Mouse (Mus musculus) hindbrain, embryonic 15.5 days (tissue): ENCODE data around the gene Tesc. TPM values are rescaled to one million over a fixed set of nuclear protein-coding genes. Genes with fewer than 3 reads are reported as not detected.

Experiments used
- ATAC-seq: fragments of 200-750 bp; cut with Nextera tagmentation; 2 replicates; pipeline ENCODE4 v1.8.0; 2017; ENCODE audit warnings: low read depth, moderate number of reproducible peaks, moderate TSS enrichment; ENCODE audit not compliant: low FRiP score
- H3K27ac ChIP-seq: fragments of 300-500 bp; sonication (generic); replicated peaks from 2 replicates; pipeline ENCODE4 v1.5.1; 2015; ENCODE audit warnings: mild to moderate bottlenecking, inconsistent platforms
- H3K27me3 ChIP-seq: fragments of 300-500 bp; sonication (generic); 2 replicates; pipeline ENCODE4 v1.6.1; 2015; ENCODE audit warnings: control low read depth, inconsistent platforms
- H3K36me3 ChIP-seq: fragments of 300-500 bp; sonication (generic); 2 replicates; pipeline ENCODE4 v1.6.1; 2015; ENCODE audit warnings: control low read depth, inconsistent platforms
- H3K4me1 ChIP-seq: fragments of 300-500 bp; sonication (generic); replicated peaks from 2 replicates; pipeline ENCODE4 v1.6.1; 2015; ENCODE audit warnings: control low read depth, inconsistent platforms
- H3K4me2 ChIP-seq: fragments of 300-500 bp; sonication (generic); 2 replicates; pipeline ENCODE4 v1.6.1; 2015; ENCODE audit warnings: moderate library complexity, mild to moderate bottlenecking, inconsistent platforms
- H3K4me3 ChIP-seq: fragments of 300-500 bp; sonication (generic); 2 replicates; pipeline ENCODE4 v1.5.1; 2015; ENCODE audit warnings: mild to moderate bottlenecking, inconsistent platforms
- H3K9ac ChIP-seq: fragments of 300-500 bp; sonication (generic); 2 replicates; pipeline ENCODE4 v1.6.1; 2015; ENCODE audit warnings: inconsistent platforms
- H3K9me3 ChIP-seq: fragments of 300-500 bp; sonication (generic); 2 replicates; pipeline ENCODE4 v1.6.1; 2016; ENCODE audit warnings: control low read depth, inconsistent platforms
- WGBS: fragments of 180-500 bp; shearing (Covaris S2); methylation state at CpG from one replicate; pipeline ENCODE4 v1.1.7; 2015; 5-methylcytosine and 5-hydroxymethylcytosine counted together
- polyA plus RNA-seq: library from polyadenylated mRNA; unstranded; fragments of >200 nt; fragmentation: Nextera tagmentation; extraction: Ambion mirVana; gene quantifications from 2 replicates; pipeline ENCODE4 v1.2.1, GENCODE M21; 2015

The Tesc gene
- polyA plus RNA-seq, 1 experiment from 2014 or later, result 2.9 TPM

DNA sequence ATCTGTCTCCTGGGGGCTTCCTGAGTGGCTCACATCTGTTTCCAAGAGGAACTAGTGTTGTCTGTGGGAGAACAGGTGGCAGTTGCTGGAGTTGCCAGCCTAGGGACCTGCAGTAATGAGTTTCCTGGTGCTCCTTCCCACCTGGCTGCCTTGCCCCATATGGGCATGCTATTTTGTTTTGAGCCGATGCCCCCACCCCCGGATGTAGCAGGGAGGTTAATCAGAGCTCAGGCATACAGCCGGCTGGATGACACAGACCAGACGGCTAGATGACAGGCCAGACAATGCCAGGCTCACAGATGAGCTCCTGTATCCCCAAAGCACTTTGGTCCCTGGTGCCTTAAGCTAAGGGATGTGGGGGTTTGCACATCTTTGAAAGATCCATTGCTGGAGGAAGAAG lies 5.8 kb downstream of the Tesc start:
- H3K4me2 ChIP-seq, result no peak overlapping the region
- 51% methylated on average over 4 of the region's 4 CpGs for WGBS
- peaks cover 27% of the 10 kb centered on the region for H3K4me1 ChIP-seq
- ATAC-seq, result no peak
- H3K4me3 ChIP-seq, result no peak overlapping the region
- H3K9ac ChIP-seq, result no peak overlapping the region
- peaks cover 24% of the 10 kb centered on the region for H3K27me3 ChIP-seq
- no peaks in the 10 kb centered on the region for H3K36me3 ChIP-seq
- no peak overlapping the region for H3K27ac ChIP-seq
- no peaks in the 10 kb centered on the region for H3K9me3 ChIP-seq

DNA sequence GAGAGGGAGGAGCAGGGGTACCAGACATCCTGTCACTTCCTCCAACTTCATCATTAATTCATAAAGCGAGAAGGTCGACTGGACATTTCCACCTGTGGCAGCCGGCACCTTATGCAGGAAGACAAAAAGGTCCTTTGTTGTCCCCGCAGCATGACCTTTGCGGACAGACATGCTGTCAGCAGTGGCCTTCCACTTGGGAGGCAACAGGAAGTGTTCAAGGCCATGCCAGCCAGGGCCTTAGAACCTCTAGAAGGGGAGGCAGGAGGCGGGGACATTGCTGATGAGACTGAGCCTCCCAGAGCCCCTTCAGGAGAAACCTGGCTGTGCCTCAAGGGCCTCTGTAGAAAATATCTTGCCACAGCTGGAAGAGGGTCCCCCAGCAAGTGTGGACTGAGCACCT lies 6.2 kb downstream of the Tesc start:
- H3K4me2 ChIP-seq, result no peak overlapping the region
- no peak for ATAC-seq
- no peak overlapping the region for H3K4me3 ChIP-seq
- no peaks in the 10 kb centered on the region for H3K9me3 ChIP-seq
- H3K36me3 ChIP-seq, result no peaks in the 10 kb centered on the region
- H3K27me3 ChIP-seq, result peaks cover 20% of the 10 kb centered on the region
- no peak overlapping the region for H3K9ac ChIP-seq
- WGBS, result 82% methylated on average over 6 of the region's 6 CpGs
- peaks cover 23% of the 10 kb centered on the region for H3K4me1 ChIP-seq
- no peak overlapping the region for H3K27ac ChIP-seq

GRCm38 (mm10) chr5:118034632-118035031 lies 7.1 kb downstream of the Tesc start:
- Histone ChIP-seq H3K27me3 (peaks cover 11% of the 10 kb centered on the region), H3K4me3 (no peak overlapping the region), H3K4me1 (peaks cover 21% of the 10 kb centered on the region), H3K4me2 (no peak overlapping the region), H3K36me3 (no peaks in the 10 kb centered on the region), H3K9ac (no peak overlapping the region), H3K27ac (no peak overlapping the region), H3K9me3 (no peaks in the 10 kb centered on the region)
- no peak for ATAC-seq
- WGBS, result 97% methylated on average over 1 of the region's 1 CpGs

DNA sequence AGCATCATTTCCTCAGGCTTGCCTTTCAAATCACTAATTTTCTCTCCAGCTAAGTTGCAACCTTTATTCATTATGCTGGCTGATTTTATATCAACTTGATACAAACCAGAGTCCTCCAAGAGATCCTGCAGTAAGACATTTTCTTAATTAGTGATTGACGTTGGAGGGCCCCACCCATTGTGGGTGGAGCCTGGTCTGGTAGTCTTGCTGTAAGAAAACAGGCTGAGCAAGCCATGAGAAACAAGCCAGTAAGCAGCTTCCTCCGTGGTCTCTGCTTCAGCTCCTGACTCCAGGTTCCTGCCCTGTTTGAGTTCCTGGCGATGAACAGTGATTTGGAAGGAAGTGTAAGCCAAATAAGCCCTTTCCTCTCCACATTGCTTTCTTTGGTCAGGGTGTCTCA lies 8.2 kb downstream of the Tesc start:
- 71% methylated on average over 3 of the region's 3 CpGs for WGBS
- H3K4me1 ChIP-seq, result peaks cover 20% of the 10 kb centered on the region
- no peaks in the 10 kb centered on the region for H3K36me3 ChIP-seq
- ATAC-seq, result no peak
- no peaks in the 10 kb centered on the region for H3K27me3 ChIP-seq
- H3K9me3 ChIP-seq, result no peaks in the 10 kb centered on the region
- H3K4me3 ChIP-seq, result no peak overlapping the region
- H3K27ac ChIP-seq, result no peak overlapping the region
- H3K4me2 ChIP-seq, result no peak overlapping the region
- no peak overlapping the region for H3K9ac ChIP-seq

DNA sequence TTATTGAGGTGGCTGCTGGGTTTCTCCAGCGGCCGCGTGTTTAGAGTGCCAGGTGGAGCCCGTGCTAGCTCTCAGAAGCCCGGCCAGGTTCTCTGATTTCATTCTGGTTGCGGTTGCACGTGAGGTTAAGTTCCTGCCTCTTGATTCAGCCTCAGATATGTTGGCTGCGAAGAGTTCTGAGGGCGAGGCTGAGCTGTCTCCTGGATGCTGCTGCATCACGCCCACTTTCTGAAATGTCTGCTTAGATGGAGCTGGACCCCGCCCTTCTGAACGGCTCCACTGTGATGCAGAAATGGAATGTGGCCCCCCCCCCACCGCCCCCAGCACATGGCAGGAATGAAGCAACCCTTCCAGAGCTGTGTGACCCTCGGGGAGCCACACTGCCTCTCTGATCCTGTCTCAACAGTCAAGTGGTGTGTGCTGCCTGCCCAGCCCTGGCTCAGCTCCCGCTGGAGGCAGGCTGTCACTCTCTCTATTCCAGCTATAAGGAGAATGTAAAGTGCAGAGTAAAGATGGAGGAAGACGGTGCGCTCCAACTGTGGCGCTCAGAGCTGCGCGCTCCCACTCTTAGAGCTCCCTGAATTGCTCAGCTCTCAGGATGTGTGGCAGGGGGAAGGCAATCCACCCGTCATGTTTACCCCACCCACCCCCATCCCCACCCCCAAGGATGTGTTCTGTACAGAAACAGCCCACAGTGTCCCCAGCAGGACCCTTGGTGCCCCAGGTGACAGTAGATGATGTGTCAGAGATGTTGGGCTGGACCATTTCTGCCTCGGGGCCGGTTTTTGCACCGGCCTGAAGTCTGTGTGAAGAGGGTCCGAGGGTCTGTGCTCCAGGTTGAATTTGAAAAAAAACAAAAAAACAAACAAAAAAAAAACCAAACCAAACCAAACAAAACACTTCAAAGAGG lies 9.6 kb downstream of the Tesc start:
- Histone ChIP-seq H3K9ac (no peak overlapping the region), H3K9me3 (no peaks in the 10 kb centered on the region), H3K4me3 (no peak overlapping the region), H3K4me2 (peak overlapping the region; percentile 17), H3K27me3 (no peaks in the 10 kb centered on the region), H3K27ac (no peak overlapping the region), H3K4me1 (peaks cover 20% of the 10 kb centered on the region), H3K36me3 (no peaks in the 10 kb centered on the region)
- peak; percentile 42; the same call in 1 of the 2 replicates for ATAC-seq
- WGBS, result 39% methylated on average over 25 of the region's 25 CpGs

DNA sequence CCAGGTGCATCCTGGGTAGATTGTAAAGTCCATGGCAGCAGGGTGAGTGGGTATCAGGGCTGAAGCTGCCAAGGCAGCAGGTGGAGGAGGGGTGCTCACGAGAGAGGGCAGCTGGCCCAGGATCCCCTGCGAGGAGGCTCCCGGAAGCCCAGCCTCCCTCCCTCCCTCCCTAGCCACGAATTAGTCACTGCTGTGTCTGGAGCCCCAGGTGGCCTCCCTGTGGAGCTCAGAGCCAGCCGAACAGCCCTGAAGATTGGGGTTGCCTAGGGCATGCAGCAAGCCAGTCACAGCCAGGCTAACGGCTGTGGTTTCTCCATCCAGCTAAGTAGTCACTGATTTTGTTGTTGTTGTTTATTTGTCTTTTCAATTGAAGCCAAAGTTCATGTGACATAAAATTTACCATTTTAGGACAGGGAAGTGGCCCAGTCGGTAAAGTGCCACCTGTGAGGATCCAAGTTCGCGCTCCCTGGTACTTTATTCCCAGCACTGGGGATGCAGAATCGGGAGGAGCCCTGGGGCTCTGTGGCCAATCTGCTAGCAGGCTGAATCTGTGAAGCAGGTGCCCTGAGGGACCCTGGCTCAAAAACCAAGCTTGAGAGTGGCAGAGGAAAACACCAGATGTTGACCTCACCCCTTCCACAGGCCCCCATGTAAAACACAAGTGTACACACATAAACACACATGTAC lies 10.4 kb downstream of the Tesc start:
- 9% methylated on average over 10 of the region's 10 CpGs for WGBS
- peak overlapping the region; percentile 17; the same call in 1 of the 2 replicates for H3K4me2 ChIP-seq
- no peak overlapping the region for H3K9ac ChIP-seq
- H3K27ac ChIP-seq, result 0 out of 2 replicates have a peak overlapping the region, but pooled peaks have one; percentile 25
- peak; percentile 60 for ATAC-seq
- no peaks in the 10 kb centered on the region for H3K9me3 ChIP-seq
- H3K27me3 ChIP-seq, result no peaks in the 10 kb centered on the region
- peaks cover 20% of the 10 kb centered on the region for H3K4me1 ChIP-seq
- no peaks in the 10 kb centered on the region for H3K36me3 ChIP-seq
- H3K4me3 ChIP-seq, result no peak overlapping the region

DNA sequence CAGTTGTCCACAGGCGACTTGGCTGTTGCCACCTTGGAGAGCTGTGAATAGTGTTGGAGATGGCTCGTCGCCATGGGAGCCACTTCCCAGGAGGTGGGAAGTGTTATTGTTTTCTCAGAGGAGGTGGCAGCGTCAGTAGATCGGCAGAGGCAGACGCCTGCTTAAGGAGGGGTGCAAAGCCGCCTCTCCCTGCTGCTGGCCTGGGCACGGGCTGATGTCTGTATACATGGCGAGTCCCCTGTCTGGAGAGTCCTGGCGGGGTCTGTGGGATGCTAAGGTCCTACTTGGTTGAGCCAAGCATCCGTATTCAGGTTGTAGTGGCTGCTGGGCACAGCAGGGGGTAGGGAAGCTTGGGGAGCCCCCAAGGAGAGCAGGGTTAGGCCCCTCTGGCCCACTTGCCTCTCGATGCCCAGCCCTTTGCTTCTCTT lies 11.7 kb downstream of the Tesc start:
- Histone ChIP-seq H3K27ac (no peak overlapping the region), H3K9ac (no peak overlapping the region), H3K4me3 (no peak overlapping the region), H3K27me3 (no peaks in the 10 kb centered on the region), H3K4me2 (no peak overlapping the region), H3K36me3 (no peaks in the 10 kb centered on the region), H3K9me3 (no peaks in the 10 kb centered on the region), H3K4me1 (peaks cover 20% of the 10 kb centered on the region)
- no peak for ATAC-seq
- WGBS, result 17% methylated on average over 12 of the region's 12 CpGs

GRCm38 (mm10) chr5:118042599-118042998 lies 15.1 kb downstream of the Tesc start:
- H3K4me3 ChIP-seq, result no peak overlapping the region
- peaks cover 13% of the 10 kb centered on the region for H3K4me1 ChIP-seq
- no peak overlapping the region for H3K9ac ChIP-seq
- no peak for ATAC-seq
- no peak overlapping the region for H3K4me2 ChIP-seq
- H3K36me3 ChIP-seq, result no peaks in the 10 kb centered on the region
- H3K27ac ChIP-seq, result no peak overlapping the region
- H3K27me3 ChIP-seq, result no peaks in the 10 kb centered on the region
- 78% methylated on average over 6 of the region's 6 CpGs for WGBS
- no peaks in the 10 kb centered on the region for H3K9me3 ChIP-seq

- Histone ChIP-seq H3K9me3 (no peaks in the 10 kb centered on the region), H3K4me3 (no peak overlapping the region), H3K36me3 (no peaks in the 10 kb centered on the region), H3K27ac (no peak overlapping the region), H3K9ac (no peak overlapping the region), H3K4me2 (no peak overlapping the region), H3K4me1 (peaks cover 7% of the 10 kb centered on the region; the same call in 1 of the 2 replicates), H3K27me3 (no peaks in the 10 kb centered on the region)
- ATAC-seq, result no peak
- WGBS, result 81% methylated on average over 4 of the region's 4 CpGs
These were observed 16.2 kb downstream of the Tesc start for GRCm38 (mm10) chr5:118043761-118044160.

GRCm38 (mm10) chr5:118044907-118045306 lies 17.4 kb downstream of the Tesc start:
- Histone ChIP-seq H3K36me3 (no peaks in the 10 kb centered on the region), H3K27me3 (no peaks in the 10 kb centered on the region), H3K9ac (no peak overlapping the region), H3K4me2 (no peak overlapping the region), H3K27ac (no peak overlapping the region), H3K4me3 (no peak overlapping the region), H3K9me3 (no peaks in the 10 kb centered on the region), H3K4me1 (no peaks in the 10 kb centered on the region)
- no peak for ATAC-seq
- 60% methylated on average over 6 of the region's 6 CpGs for WGBS

DNA sequence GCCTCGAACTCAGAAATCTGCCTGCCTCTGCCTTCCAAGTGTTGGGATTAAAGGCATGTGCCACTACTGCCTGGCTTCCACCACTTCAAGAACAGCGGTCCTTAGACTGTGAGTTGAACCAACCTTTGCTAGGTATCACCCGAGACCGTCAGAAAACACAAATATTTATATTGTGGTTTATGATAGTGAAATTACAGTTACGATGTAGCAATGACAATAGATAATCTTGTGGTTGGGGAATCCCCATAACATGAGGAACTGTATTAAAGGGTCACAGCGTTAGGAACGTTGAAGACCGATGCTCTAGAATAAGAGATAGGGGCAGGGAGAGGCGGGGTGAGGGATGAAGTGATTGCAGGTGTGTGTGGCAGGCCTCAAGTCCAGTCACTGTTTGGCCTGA lies 17.8 kb downstream of the Tesc start:
- Histone ChIP-seq H3K27me3 (no peaks in the 10 kb centered on the region), H3K9me3 (no peaks in the 10 kb centered on the region), H3K36me3 (no peaks in the 10 kb centered on the region), H3K27ac (no peak overlapping the region), H3K9ac (no peak overlapping the region), H3K4me2 (no peak overlapping the region), H3K4me1 (no peaks in the 10 kb centered on the region), H3K4me3 (no peak overlapping the region)
- ATAC-seq, result no peak
- 96% methylated on average over 9 of the region's 9 CpGs for WGBS

- Histone ChIP-seq H3K36me3 (no peaks in the 10 kb centered on the region), H3K27me3 (no peaks in the 10 kb centered on the region), H3K9me3 (no peaks in the 10 kb centered on the region), H3K4me1 (no peaks in the 10 kb centered on the region), H3K27ac (no peak overlapping the region), H3K4me3 (no peak overlapping the region), H3K4me2 (no peak overlapping the region), H3K9ac (no peak overlapping the region)
- ATAC-seq, result no peak
- 90% methylated on average over 14 of the region's 14 CpGs for WGBS
These were observed 19.7 kb downstream of the Tesc start for GRCm38 (mm10) chr5:118047091-118047757.
